Mouse (Mus musculus) embryonic stem cell, embryonic (primary cell): ENCODE results near the gene Pcbp1.

ENCODE experiments used
- CTCF ChIA-PET, 4 experiments: fragments of 300-600 bp in 2 of 4; fragments of 350-600 bp in 2 of 4; sonication (Branson Sonifier 250); formaldehyde crosslinking; loops; one replicate each; lab custom pipeline; 2022; ENCODE audit warnings: inconsistent platforms in 2 of 4; lab: Charles Lee
- POLR2A ChIA-PET, 4 experiments: fragments of 300-600 bp in 2 of 4; fragments of 350-600 bp in 2 of 4; sonication (Branson Sonifier 250); formaldehyde crosslinking; loops; one replicate each; lab custom pipeline; 2022; ENCODE audit warnings: antibody characterized with exemption in 4 of 4, inconsistent platforms in 1 of 4; lab: Charles Lee

The Pcbp1 gene

DNA sequence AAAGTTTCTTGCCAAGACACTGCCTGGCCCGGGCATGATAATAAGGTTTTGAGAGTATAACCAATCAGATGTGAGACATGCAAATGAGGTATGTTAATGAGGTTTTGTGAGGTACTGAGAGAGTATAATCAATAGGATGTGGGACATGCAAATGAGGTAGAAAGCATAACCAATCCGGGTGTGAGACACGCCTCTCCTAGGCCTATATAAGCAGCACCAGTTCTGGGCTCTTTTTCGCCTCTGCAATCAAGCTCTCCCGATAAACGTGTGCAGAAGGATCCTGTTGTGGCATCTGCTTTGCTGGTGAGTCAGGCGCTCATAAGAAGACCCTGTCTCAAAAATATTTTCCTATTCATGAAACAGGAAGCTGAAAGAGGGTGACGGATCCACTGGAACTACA, 35.7 kb downstream of the Pcbp1 start:
- CTCF ChIA-PET: interaction anchor here in 1 of 4 experiments (0.7 kb wide), 1 partner anchor 45 kb away, joined by 3 read pairs; no protein-coding TSS in a partner anchor
- POLR2A ChIA-PET: interaction anchor here (0.6 to 18.6 kb wide), 15 partner anchors 8 to 175 kb away, joined by 3 to 335 read pairs (median 3); no protein-coding TSS in a partner anchor

DNA sequence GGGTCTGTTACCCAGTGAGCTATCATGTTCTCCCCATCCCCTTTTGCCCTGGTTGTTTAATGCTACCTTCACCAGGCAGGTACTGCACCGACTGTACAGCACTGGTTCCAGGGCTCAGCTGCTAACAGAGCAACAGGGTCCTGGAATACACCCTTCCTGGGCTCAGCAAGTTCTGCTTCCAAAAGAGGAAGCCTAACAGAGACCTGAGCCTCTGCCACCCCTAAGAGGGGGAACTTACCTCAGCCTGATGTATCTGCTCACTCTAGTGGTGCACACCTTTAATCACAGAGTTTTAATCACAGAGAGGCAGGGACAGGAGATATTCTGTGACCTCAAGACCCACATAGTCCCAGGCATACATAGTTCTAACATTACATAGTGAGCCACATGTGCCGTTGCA, 36.2 kb downstream of the Pcbp1 start:
- ChIA-PET POLR2A (interaction anchor here in 3 of 4 experiments (0.6 to 18.6 kb wide), 11 partner anchors 9 to 175 kb away, joined by 3 to 335 read pairs (median 4); no protein-coding TSS in a partner anchor), CTCF (no interaction called here)

DNA sequence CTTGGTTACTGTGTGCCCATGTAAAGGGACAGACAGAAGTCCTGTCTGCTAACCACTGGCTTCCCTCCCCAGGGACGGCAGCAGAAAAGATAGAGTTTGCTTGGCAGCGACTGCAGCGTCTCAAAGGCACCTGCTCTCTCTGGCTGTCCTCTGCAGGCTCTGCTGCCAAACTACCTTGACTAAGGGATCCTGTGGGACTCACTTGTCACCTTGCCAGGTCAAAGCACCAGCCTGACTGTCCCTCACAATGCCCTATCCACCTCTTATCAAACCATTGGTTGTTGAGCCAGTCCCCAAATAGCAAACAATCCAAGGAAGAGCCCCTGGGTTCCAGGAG, 38.0 kb downstream of the Pcbp1 start:
- POLR2A ChIA-PET: interaction anchor here (0.5 to 18.6 kb wide), 68 partner anchors 8 to 1113 kb away, joined by 3 to 335 read pairs (median 7); partner anchors contain the start of genes Pcbp1 (in 3 of the 4), C87436 (in 2 of the 4), Fam136a (in 2 of the 4) and Dusp11 (in 1 of the 4)
- CTCF ChIA-PET: interaction anchor here in 3 of 4 experiments (0.7 to 1.3 kb wide), 9 partner anchors 8 to 252 kb away, joined by 3 to 13 read pairs (median 4); no protein-coding TSS in a partner anchor

DNA sequence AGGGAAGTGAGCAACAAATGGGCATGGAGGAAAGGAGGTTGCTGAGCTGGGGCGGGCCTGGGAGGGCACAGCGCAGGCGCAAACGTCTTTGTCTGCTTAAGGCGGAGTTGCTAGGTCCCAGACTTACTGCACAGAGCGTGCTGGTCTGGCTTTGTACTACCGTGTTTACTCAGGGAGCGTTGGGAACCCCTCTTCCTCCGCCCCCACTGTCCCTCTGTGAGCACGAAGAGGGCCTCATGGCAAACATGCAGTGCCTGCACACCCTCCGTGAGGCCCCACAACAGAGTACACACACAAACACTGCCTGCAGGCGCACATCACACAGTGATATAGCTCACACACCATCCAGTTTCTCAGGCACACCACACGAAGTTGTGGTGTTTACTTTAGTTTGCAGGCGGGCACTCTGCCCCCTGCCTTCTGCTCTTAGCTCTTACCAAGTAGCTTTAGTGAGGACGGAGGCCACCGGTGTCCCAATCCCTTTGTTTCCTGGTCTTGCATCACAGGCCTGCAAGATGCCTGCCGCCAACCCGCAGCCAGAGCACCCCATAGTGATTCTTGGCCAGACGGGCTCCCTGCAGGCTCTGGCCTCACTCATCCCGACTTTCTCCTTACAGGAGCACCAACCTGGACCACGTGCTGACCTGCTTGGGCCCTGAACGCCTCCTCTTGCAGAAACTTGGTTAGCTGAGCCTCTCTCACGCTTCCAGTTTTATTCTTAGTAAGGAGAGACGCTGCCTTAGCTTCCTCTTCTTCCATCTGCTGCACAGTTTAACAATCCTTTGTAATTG, 38.6 kb downstream of the Pcbp1 start:
- ChIA-PET CTCF (interaction anchor here (0.6 to 1.3 kb wide), 18 partner anchors 8 to 319 kb away, joined by 3 to 13 read pairs (median 4); partner anchors contain the start of gene Fam136a (in 1 of the 4)), POLR2A (interaction anchor here (0.5 to 18.6 kb wide), 95 partner anchors 9 to 1113 kb away, joined by 3 to 335 read pairs (median 5); partner anchors contain the start of genes Pcbp1 (in 4 of the 4), C87436 (in 2 of the 4), Fam136a (in 2 of the 4) and Alms1 (in 1 of the 4))

DNA sequence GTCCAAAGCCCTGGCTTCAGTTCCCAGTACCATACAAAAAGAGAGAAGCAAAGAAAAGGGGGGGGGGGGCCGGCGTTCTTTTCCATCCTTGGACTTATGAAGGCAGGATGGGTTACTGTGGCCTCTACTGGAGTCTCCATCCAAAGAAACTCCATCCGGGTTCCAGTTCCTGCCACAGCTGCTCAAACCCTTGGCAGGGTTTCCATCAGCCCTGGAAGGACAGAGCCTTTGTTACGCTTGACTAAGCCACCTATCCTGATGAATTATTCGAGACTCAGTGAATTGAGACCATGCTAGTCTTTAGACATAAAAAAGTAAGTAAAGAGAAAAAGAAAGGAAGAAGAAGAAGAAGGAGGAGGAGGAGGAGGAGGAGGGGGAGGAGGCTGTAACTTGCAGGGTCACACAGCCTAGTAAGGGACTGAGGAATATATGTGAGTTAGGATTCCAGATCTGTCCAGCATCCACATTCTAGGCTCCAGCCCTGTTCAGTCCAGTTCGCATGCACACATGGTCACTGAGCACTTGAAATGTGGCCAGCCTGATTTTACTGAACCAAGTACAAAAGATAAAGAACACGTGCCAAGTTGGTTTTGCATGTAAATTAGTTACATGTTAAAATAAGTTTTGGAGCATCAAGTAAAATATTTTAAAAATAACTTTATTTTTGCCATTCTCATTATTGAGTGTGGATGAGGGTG, 40.0 kb downstream of the Pcbp1 start:
- ChIA-PET POLR2A (interaction anchor here in 3 of 4 experiments (0.7 to 18.6 kb wide), 39 partner anchors 10 to 138 kb away, joined by 3 to 335 read pairs (median 9); partner anchors contain the start of genes Pcbp1 (in 2 of the 3), C87436 (in 1 of the 3), Fam136a (in 1 of the 3) and Pcyox1 (in 1 of the 3)), CTCF (interaction anchor here in 3 of 4 experiments (0.7 to 1.7 kb wide), 5 partner anchors 9 to 991 kb away, joined by 3 to 8 read pairs (median 5); partner anchors contain the start of gene Fam136a (in 1 of the 3))

DNA sequence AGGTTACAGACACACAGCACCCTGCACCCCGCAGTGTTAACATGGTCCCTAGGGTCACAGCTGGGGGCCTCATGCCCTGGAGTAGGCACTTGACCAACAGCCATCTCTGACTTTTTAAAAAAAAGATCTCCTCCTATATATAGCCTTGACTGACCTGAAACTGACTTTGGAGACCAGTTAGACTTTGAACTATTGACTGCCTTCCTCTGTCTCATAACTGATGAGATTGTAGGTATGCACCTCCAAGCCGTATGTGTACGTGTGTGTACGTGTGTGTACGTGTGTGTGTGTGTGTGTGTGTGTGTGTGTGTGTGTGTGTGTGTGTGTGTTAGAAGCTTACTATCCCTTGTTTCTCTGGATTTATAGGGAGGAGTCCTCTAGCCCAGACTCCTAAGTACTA, 44.2 kb downstream of the Pcbp1 start:
- ChIA-PET CTCF (no interaction called here), POLR2A (interaction anchor here (0.6 to 18.6 kb wide), 16 partner anchors 7 to 205 kb away, joined by 3 to 335 read pairs (median 4); partner anchors contain the start of gene Pcbp1 (in 1 of the 4))

DNA sequence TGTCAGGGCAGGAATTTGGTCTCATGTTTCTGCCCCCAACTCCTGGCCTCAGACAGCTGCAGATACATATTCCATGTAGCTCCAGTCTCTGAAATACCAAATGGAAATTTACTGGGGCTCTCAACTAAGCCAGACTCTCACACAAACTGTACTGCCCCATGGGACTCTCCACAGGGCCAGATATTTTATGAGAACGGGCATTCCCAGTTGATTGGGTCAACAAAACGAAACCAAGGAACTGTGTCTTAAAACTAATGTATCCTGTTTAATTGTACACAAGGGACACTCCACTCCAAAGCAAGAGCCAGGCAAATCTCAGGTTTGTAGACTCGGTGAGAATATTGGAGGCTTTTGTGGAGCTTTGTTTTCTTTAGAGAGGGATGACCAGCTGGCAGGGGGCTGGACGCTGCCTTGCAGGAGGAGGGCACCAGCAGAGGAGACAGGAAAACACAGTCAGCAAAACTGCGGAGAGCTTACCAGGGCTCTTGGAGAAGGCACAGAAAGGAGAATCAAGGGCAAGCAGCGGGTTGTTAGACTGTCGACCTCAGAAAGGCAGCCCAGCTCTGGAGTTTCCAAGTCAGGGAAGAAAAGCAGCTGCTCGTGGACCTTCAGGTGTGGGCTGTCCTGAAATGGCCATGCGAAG, 45.8 kb downstream of the Pcbp1 start:
- POLR2A ChIA-PET: interaction anchor here (0.6 to 18.2 kb wide), 20 partner anchors 5 to 100 kb away, joined by 3 to 319 read pairs (median 4); partner anchors contain the start of genes Pcbp1 (in 2 of the 4), C87436 (in 1 of the 4) and Tia1 (in 1 of the 4)
- CTCF ChIA-PET: interaction anchor here in 2 of 4 experiments (0.6 kb wide), 2 partner anchors 13 to 58 kb away, joined by 3 read pairs; no protein-coding TSS in a partner anchor

DNA sequence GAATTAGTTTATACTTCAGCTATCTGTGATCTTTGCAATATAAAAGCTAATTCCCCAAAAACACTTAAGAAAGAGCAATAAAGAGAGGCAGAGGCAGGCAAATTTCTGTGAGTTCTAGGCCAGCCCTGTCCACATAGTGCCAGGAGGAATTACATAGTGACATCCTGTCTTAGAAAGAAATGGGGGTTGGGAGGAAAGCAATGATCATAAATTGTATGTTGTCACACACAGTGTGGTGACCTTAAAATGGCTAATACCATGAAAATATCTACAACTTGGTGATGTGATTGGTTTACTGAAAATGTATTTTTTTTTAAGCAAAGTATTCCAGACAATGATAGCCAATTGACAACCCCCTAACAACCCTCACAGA, 46.3 kb downstream of the Pcbp1 start:
- CTCF ChIA-PET: interaction anchor here in 1 of 4 experiments (0.6 kb wide), 1 partner anchor 14 kb away, joined by 3 read pairs; no protein-coding TSS in a partner anchor
- POLR2A ChIA-PET: interaction anchor here in 3 of 4 experiments (1.2 to 18.2 kb wide), 12 partner anchors 5 to 76 kb away, joined by 3 to 335 read pairs (median 66); partner anchors contain the start of genes Pcbp1 (in 2 of the 3) and Tia1 (in 1 of the 3)

DNA sequence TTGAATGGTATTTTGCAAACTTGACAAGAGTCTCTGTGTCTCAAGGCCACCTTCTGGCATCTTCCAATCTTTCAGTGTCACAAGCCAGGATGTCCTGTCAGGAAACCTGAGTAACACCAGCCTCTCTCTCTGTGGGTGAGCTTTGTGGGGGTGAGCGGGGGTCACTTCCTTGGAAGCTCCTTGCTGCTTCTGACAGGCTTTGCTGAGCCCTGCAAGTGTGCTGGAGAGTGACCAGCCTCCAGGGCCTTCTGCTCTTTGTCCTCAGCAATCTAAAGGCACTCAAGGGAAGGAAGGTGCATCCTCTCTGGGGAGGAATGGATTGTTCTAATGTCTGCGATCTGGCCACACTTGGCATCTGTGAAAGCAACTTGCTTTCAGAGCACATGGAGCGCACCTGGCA, 46.8 kb downstream of the Pcbp1 start:
- CTCF ChIA-PET: no interaction called here
- POLR2A ChIA-PET: interaction anchor here in 3 of 4 experiments (1.2 to 18.2 kb wide), 9 partner anchors 6 to 76 kb away, joined by 3 to 335 read pairs (median 104); partner anchors contain the start of genes Pcbp1 (in 2 of the 3) and Tia1 (in 1 of the 3)

DNA sequence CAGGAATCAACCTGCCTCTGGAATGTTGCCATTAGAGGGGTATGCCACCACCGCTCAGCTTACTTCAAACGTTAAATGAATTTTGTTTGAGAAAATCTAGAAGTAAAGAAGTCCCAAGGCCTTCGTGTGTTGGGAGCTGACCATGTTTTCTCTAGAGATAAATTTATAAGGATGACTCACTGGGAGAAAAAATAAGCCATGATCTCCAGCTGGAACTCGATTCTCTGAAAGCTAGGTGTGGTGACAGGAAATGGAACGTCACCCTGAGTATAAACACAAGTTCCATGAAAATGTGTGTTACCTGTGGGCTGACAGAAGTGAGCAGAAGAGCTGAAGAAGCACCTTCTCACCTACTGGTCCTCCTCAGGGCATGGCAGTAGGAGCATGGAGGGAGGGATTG, 49.2 kb downstream of the Pcbp1 start:
- CTCF ChIA-PET: interaction anchor here in 2 of 4 experiments (0.7 to 1.4 kb wide), 3 partner anchors 11 to 123 kb away, joined by 3 to 7 read pairs (median 5); no protein-coding TSS in a partner anchor
- POLR2A ChIA-PET: interaction anchor here (0.9 to 18.2 kb wide), 18 partner anchors 8 to 106 kb away, joined by 3 to 335 read pairs (median 10); partner anchors contain the start of genes C87436 (in 2 of the 4) and Pcbp1 (in 2 of the 4)

DNA sequence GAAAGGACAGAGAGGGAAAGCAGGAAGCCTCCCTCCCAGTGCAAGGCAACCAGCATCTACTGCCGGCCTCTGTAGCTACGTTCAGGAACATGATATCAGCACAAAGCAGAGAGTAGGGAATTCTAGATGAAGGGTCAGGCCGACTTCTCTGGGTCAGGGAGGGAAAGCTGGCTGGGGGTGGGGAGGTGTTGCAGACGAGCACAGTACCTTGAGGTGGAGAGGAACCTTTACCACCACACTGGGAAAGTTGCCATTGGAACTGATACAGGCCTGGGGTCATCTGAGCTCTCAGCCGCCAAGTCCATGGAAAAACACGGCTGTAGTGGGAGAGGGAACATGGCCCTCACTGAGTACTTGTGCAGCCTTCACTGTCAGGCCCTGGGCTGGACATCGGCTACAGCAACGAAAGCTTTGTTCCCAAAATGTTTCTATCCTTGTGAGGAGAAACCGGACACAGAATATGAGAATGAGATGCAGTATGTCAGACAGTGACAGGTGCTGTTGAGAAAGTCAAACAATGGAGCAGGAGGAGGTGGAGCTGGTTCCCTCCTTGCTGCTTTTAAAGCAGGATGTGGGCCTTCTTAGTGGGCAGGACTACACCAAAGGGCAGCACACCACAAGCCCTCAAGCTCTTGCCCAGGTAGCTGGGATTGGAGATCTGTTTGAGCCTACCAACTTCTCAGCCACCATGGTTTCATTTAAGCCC, 50.5 kb downstream of the Pcbp1 start:
- ChIA-PET POLR2A (interaction anchor here (0.5 to 18.2 kb wide), 38 partner anchors 7 to 186 kb away, joined by 3 to 335 read pairs (median 6); partner anchors contain the start of genes Pcbp1 (in 3 of the 4), C87436 (in 2 of the 4), Snrpg (in 2 of the 4) and Pcyox1 (in 1 of the 4)), CTCF (interaction anchor here in 3 of 4 experiments (0.6 to 1.7 kb wide), 4 partner anchors 10 to 44 kb away, joined by 3 to 8 read pairs (median 6); no protein-coding TSS in a partner anchor)

DNA sequence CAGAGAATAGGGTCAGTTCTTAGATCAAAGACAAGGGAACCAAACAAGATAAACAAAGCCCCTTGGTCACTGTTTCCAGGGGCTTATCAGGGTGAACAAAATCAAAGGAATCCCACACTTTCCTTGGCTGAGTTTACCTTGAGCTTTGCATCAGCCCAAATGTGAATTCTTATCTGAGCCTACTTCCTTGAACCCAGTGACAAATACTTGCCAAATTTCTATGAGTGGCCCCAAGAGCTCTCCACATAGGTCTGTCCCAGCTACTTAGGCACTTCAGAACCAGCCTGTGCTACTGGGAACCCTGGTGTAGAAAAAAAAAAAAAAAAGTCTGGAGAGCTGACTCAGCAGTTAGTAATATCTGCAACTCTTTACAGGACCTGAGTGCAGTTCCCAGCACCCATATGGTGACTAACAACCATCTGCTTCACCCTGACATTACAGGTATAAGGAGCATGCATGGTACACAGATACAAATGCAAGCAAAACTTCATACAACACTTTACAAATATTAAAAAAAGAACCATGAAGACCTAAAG, 51.4 kb downstream of the Pcbp1 start:
- ChIA-PET CTCF (interaction anchor here in 1 of 4 experiments (1.2 to 1.7 kb wide), 2 partner anchors 11 to 22 kb away, joined by 7 to 8 read pairs; no protein-coding TSS in a partner anchor), POLR2A (interaction anchor here in 3 of 4 experiments (0.6 to 18.2 kb wide), 40 partner anchors 9 to 187 kb away, joined by 3 to 335 read pairs (median 6); partner anchors contain the start of genes Pcbp1 (in 3 of the 3), Snrpg (in 3 of the 3), C87436 (in 2 of the 3) and Fam136a (in 1 of the 3))
